Mouse (Mus musculus): ENCODE measurements around the gene Uck1.
A peak's percentile ranks its signal among the peaks of the same experiment; 100 is the strongest.

- TF ChIP-seq EP300 (IDR thresholded peaks at IDR 0.05), result no peak
- TF ChIP-seq CTCF (IDR thresholded peaks at IDR 0.05), result 0 out of 2 replicates have a peak, but pooled peaks have one; percentile 11
Measured at GRCm38 (mm10) chr2:32275823-32276222, 15.9 kb upstream of the Uck1 start.

Measured in lung, postnatal 0 days (tissue).